Mouse (Mus musculus): ENCODE data around the gene Xirp1.

- no peak for TF ChIP-seq CTCF (IDR thresholded peaks at IDR 0.05; ENCODE audit: extremely low read depth, insufficient read depth, insufficient read length, insufficient replicate concordance)
- no peak for TF ChIP-seq POLR2A (IDR thresholded peaks at IDR 0.05; ENCODE audit: low read depth, low read length)
Measured at GRCm38 (mm10) chr9:120007833-120008232, 15.6 kb downstream of the Xirp1 start.
